Mouse (Mus musculus): Measurements from ENCODE around the gene Lcmt1.

The Lcmt1 gene

DNA sequence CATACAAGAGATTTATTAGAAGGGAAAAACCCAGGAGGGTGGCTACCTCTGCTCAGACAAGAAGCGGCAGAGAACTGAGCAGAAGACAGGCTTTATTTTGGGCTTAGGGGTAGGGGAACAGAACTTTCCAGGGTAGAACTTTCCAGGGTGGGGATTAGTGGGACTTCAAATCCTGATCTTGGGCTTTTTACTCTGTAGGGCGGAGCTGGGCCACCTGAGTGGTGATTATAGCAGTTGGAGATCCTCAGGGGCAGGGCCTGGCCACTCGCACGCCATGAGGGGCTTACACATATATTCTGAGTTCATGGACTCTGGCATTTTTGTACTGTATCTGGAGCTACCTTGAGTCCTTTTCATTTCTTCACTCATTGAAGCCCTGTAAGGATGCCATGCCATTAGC is 91.7 kb downstream of the Lcmt1 start:
- no peak for DNase-seq

GRCm38 (mm10) chr7:123462070-123462501 is 92.5 kb downstream of the Lcmt1 start, which contains the start of gene Aqp8:
Gene Aqp8 (plus strand): TSS chr7:123462291.
- DNase-seq: peak; percentile 81 to 88

DNA sequence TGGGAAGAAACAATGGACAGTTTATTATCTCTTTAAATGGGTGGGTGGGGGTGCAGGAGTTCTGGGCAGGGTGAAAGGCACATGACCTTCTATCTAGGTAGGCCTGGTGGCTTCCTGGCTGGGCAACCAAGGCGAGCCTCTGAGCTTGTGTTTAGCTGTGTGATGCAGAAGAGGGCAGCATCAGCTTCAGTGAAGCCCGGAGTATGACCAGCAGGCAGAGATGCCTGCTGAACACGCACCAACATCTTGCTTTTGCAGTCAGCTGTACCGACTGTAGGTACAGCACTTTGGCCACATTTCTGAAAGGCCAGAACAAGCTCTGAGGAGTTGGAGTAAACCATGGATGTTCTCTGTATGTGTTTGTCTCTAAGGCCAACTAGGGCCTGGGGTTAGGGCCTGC is 94.0 kb downstream of the Lcmt1 start:
- DNase-seq: no peak

DNA sequence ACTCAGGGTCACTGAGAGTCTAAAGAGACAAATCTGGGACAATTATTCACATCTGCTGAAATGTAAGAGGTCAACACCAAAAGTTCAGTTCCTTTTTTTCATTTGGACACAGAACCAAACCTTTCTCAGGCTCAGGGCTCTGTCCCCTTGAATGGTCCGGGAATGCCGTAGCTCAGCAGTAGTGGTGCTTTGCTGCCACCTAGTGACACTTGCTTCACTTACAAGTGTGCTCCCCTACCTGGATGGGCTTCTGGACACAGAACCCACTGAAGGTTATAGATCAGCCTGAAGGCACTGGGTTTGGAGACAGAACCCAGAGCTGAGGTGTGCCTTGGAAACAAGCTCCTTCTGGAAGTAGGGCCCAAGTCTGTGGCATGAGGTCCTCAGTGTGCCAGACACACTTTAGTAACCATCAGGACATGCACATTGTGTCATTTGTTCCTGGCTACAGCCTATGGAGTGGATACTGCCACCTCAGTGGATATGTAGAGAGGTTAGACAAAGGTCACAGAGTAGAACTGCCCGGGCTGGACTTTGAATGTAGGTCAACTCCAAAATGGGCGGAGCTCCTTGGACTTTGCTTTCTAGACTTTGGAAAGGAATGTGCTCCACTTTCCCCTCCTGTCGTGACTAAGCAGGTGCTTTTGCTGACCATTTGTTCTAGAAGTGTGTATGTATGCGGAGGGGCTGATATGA is 96.3 kb downstream of the Lcmt1 start:
- peak; percentile 58 to 83 for DNase-seq

- DNase-seq: no peak
These were observed 98.4 kb downstream of the Lcmt1 start for GRCm38 (mm10) chr7:123467961-123468360.
